ENCODE assay signal across 16 mouse cellular contexts in the genomic region with DNA sequence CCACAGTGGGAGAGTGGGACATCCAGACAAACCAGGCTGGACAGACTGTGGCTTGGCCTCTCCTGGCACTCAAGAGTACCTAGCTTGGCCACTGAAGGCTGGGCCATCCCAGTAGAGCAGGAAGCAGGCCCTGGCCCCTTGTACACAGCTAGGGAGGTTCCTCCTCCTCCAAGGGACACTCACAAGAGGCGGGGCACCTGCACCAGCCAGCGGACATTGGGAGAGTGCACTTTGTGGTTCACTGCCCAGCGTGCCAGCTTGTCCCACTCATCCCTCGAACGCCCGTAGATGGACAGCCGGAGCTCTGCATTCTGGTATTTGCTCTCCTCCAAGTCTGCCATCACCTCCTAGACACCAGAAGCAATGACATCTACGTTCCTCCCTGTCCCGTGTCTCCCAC. TPM values are rescaled to one million over a fixed set of nuclear protein-coding genes. Genes with fewer than 3 reads are reported as not detected.
"Had no signal": no experiment of that assay in that cellular context is flagged by ENCODE, and none has a peak within 500 bp of the region (broad histone marks: within the 10 kb centered on the region; RNA-seq: fewer than 3 reads in every experiment).

No protein-coding gene starts in this region.

- H3K4me2 ChIP-seq: intestine, embryonic 15.5 days; limb, embryonic 15.5 days; liver, embryonic 13.5 days; midbrain, embryonic 13.5 days; neural tube, embryonic 15.5 days; stomach, embryonic 15.5 days had no signal

- ATAC-seq: intestine, embryonic 15.5 days; midbrain, embryonic 13.5 days had no signal

- H3K9ac ChIP-seq: intestine, embryonic 15.5 days; limb, embryonic 15.5 days; liver, embryonic 13.5 days; midbrain, embryonic 13.5 days; neural tube, embryonic 15.5 days; stomach, embryonic 15.5 days had no signal

- H3K9me3 ChIP-seq: intestine, embryonic 15.5 days; limb, embryonic 15.5 days; liver, embryonic 13.5 days; midbrain, embryonic 13.5 days; neural tube, embryonic 15.5 days; stomach, embryonic 15.5 days had no signal

- DNase-seq: liver, embryonic 13.5 days; lung, adult 18-20 months; retina, postnatal 1 day; right cerebral cortex, postnatal 4 days; spleen, adult 18-20 months; thymus, postnatal 36 days had no signal

- H3K4me3 ChIP-seq: intestine, embryonic 15.5 days; left cerebral cortex, adult 2 months; limb, embryonic 15.5 days; liver, embryonic 13.5 days; midbrain, embryonic 13.5 days; myocyte; neural tube, embryonic 15.5 days; stomach, embryonic 15.5 days had no signal

- H3K27ac ChIP-seq: intestine, embryonic 15.5 days; left cerebral cortex, adult 2 months; limb, embryonic 15.5 days; liver, embryonic 13.5 days; midbrain, embryonic 13.5 days; neural tube, embryonic 15.5 days; stomach, embryonic 15.5 days had no signal

- H3K27me3 ChIP-seq: intestine, embryonic 15.5 days; limb, embryonic 15.5 days; liver, embryonic 13.5 days; midbrain, embryonic 13.5 days; neural tube, embryonic 15.5 days; stomach, embryonic 15.5 days had no signal

RNA-seq across cellular contexts. Expression of a gene that starts 15.8 kb away (rescaled TPM):
- total RNA-seq: layer of hippocampus, postnatal 14 days; left cerebral cortex, adult 2 months; left cerebral cortex, postnatal 14 days; megakaryocyte-erythroid progenitor cell, adult 5-6 weeks had no signal
